Mouse (Mus musculus) neural tube, embryonic 11.5 days (tissue): ENCODE results near the gene Klhl18. TPM values are rescaled to one million over a fixed set of nuclear protein-coding genes. Genes with fewer than 3 reads are reported as not detected.
"Not testable (repeated sequence)": the region's sequence is repeated elsewhere in the genome, so short reads cannot be mapped to it uniquely, and the experiment has no call there.

Source experiments
- ATAC-seq: fragments of 200-750 bp; cut with Nextera tagmentation; 2 replicates; pipeline ENCODE4 v1.8.0; 2017; ENCODE audit warnings: moderate number of reproducible peaks, mild to moderate bottlenecking, moderate TSS enrichment, moderate library complexity; ENCODE audit not compliant: insufficient read depth, low FRiP score, low TSS enrichment
- DNase-seq: peaks from one replicate; pipeline ENCODE4 v3.0.0-alpha.2; 2015; ENCODE audit warnings: low spot score
- H3K27ac ChIP-seq: fragments of 300-500 bp; sonication (generic); 2 replicates; pipeline ENCODE4 v1.5.1; 2014; ENCODE audit warnings: low read depth, mild to moderate bottlenecking, low read length
- H3K27me3 ChIP-seq: fragments of 300-500 bp; sonication (generic); 2 replicates; pipeline ENCODE4 v1.6.1; 2014; ENCODE audit warnings: mild to moderate bottlenecking, low read length, mixed read lengths; ENCODE audit not compliant: control insufficient read depth, insufficient read depth
- H3K36me3 ChIP-seq: fragments of 300-500 bp; sonication (generic); 2 replicates; pipeline ENCODE4 v1.6.1; 2014; ENCODE audit warnings: mild to moderate bottlenecking, low read length, moderate library complexity, mixed read lengths; ENCODE audit not compliant: control insufficient read depth, insufficient read depth
- H3K4me1 ChIP-seq: fragments of 300-500 bp; sonication (generic); 2 replicates; pipeline ENCODE4 v1.6.1; 2014; ENCODE audit warnings: low read length, mixed read lengths; ENCODE audit not compliant: control insufficient read depth, insufficient read depth
- H3K4me2 ChIP-seq: fragments of 300-500 bp; sonication (generic); 2 replicates; pipeline ENCODE4 v1.6.1; 2014; ENCODE audit warnings: low read depth, mild to moderate bottlenecking, moderate library complexity
- H3K4me3 ChIP-seq: fragments of 300-500 bp; sonication (generic); 2 replicates; pipeline ENCODE4 v1.5.1; 2014; ENCODE audit warnings: low read depth, low read length
- H3K9ac ChIP-seq: fragments of 300-500 bp; sonication (generic); 2 replicates; pipeline ENCODE4 v1.6.1; 2014; ENCODE audit warnings: mild to moderate bottlenecking, low read length
- H3K9me3 ChIP-seq: fragments of 300-500 bp; sonication (generic); 2 replicates; pipeline ENCODE4 v1.6.1; 2016; ENCODE audit warnings: low read length; ENCODE audit not compliant: control insufficient read depth
- WGBS: fragments of 180-500 bp; shearing (Covaris S2); extraction: QIAGEN DNeasy Blood & Tissue Kit; methylation state at CpG from one replicate; pipeline ENCODE4 v1.1.7; 2014; 5-methylcytosine and 5-hydroxymethylcytosine counted together
- polyA plus RNA-seq: library from polyadenylated mRNA; unstranded; fragments of >200 nt; fragmentation: Nextera tagmentation; extraction: Ambion mirVana; gene quantifications from 2 replicates; pipeline ENCODE4 v1.2.1, GENCODE M21; 2014

The Klhl18 gene
- polyA plus RNA-seq, 1 experiment from 2014 or later, result 11.1 TPM

- DNase-seq (no peak), ATAC-seq (no peak)
- Histone ChIP-seq H3K9ac (no peak overlapping the region), H3K36me3 (peaks cover 49% of the 10 kb centered on the region), H3K4me1 (no peaks in the 10 kb centered on the region), H3K4me3 (no peak overlapping the region), H3K27ac (no peak overlapping the region), H3K27me3 (no peaks in the 10 kb centered on the region), H3K4me2 (no peak overlapping the region), H3K9me3 (no peaks in the 10 kb centered on the region)
- WGBS, result 96% methylated on average over 7 of the region's 7 CpGs
Observed at GRCm38 (mm10) chr9:110388011-110388410, 88.5 kb downstream of the Klhl18 start.

GRCm38 (mm10) chr9:110384369-110384929, 92.0 kb downstream of the Klhl18 start:
- no peaks in the 10 kb centered on the region for H3K27me3 ChIP-seq
- ATAC-seq (no peak), DNase-seq (no peak)
- 87% methylated on average over 7 of the region's 7 CpGs for WGBS
- H3K4me3 ChIP-seq, result no peak overlapping the region
- no peaks in the 10 kb centered on the region for H3K9me3 ChIP-seq
- no peak overlapping the region for H3K27ac ChIP-seq
- no peak overlapping the region for H3K9ac ChIP-seq
- no peak overlapping the region for H3K4me2 ChIP-seq
- peaks cover 44% of the 10 kb centered on the region for H3K36me3 ChIP-seq
- no peaks in the 10 kb centered on the region for H3K4me1 ChIP-seq

- 89% methylated on average over 12 of the region's 12 CpGs for WGBS
- H3K4me3 ChIP-seq, result no peak overlapping the region
- H3K4me2 ChIP-seq, result no peak overlapping the region
- peaks cover 26% of the 10 kb centered on the region for H3K36me3 ChIP-seq
- H3K9ac ChIP-seq, result no peak overlapping the region
- no peaks in the 10 kb centered on the region for H3K4me1 ChIP-seq
- H3K27me3 ChIP-seq, result no peaks in the 10 kb centered on the region
- H3K27ac ChIP-seq, result no peak overlapping the region
- ATAC-seq (no peak), DNase-seq (no peak)
- H3K9me3 ChIP-seq, result no peaks in the 10 kb centered on the region
Observed at GRCm38 (mm10) chr9:110381292-110381691, 95.2 kb downstream of the Klhl18 start.

- ATAC-seq, result no peak
- Histone ChIP-seq H3K27me3 (no peaks in the 10 kb centered on the region), H3K9me3 (no peaks in the 10 kb centered on the region), H3K4me2 (no peak overlapping the region), H3K36me3 (peaks cover 23% of the 10 kb centered on the region), H3K4me1 (no peaks in the 10 kb centered on the region), H3K4me3 (no peak overlapping the region), H3K9ac (no peak overlapping the region), H3K27ac (no peak overlapping the region)
- DNase-seq, result no peak
- WGBS, result 48% methylated on average over 21 of the region's 21 CpGs
Observed at GRCm38 (mm10) chr9:110380662-110381061, 95.8 kb downstream of the Klhl18 start.

- H3K27me3 ChIP-seq, result no peaks in the 10 kb centered on the region
- no peak overlapping the region for H3K27ac ChIP-seq
- H3K4me3 ChIP-seq, result no peak overlapping the region
- H3K4me2 ChIP-seq, result no peak overlapping the region
- 89% methylated on average over 8 of the region's 8 CpGs for WGBS
- no peaks in the 10 kb centered on the region for H3K4me1 ChIP-seq
- H3K9me3 ChIP-seq, result no peaks in the 10 kb centered on the region
- peaks cover 14% of the 10 kb centered on the region for H3K36me3 ChIP-seq
- H3K9ac ChIP-seq, result no peak overlapping the region
- ATAC-seq (no peak), DNase-seq (no peak)
Observed at GRCm38 (mm10) chr9:110379361-110379760, 97.1 kb downstream of the Klhl18 start.

- H3K4me1 ChIP-seq, DNase-seq, H3K9ac ChIP-seq, H3K4me2 ChIP-seq, H3K9me3 ChIP-seq, H3K27ac ChIP-seq, H3K36me3 ChIP-seq, ATAC-seq, H3K27me3 ChIP-seq, H3K4me3 ChIP-seq: not testable (repeated sequence)
- 93% methylated on average over 15 of the region's 15 CpGs for WGBS
Observed at GRCm38 (mm10) chr9:110377655-110378054, 98.8 kb downstream of the Klhl18 start.

Other genes with a start within 250 kb of the Klhl18 start
- 19.6 and 21.3 TPM in 2 replicates for gene Cspg5, start 232.9 kb downstream of the Klhl18 start, polyA plus RNA-seq
- gene Elp6, start 171.5 kb downstream of the Klhl18 start, polyA plus RNA-seq, result 39.0 and 43.2 TPM in 2 replicates
- gene Scap, start 143.4 kb downstream of the Klhl18 start, polyA plus RNA-seq, result 25.9 and 29.2 TPM in 2 replicates
- 15.4 and 15.9 TPM in 2 replicates for gene Ptpn23, start 68.5 kb downstream of the Klhl18 start, polyA plus RNA-seq
- 0.78 and 0.88 TPM in 2 replicates for gene Ngp, start 56.9 kb downstream of the Klhl18 start, polyA plus RNA-seq
- 0.89 and 1.3 TPM in 2 replicates for gene Kif9, start 264 bp upstream of the Klhl18 start, polyA plus RNA-seq
- 45.0 and 50.6 TPM in 2 replicates for gene Setd2, start 55.9 kb upstream of the Klhl18 start, polyA plus RNA-seq
- gene Nradd, start 147.8 kb upstream of the Klhl18 start, polyA plus RNA-seq, result 23.4 and 24.3 TPM in 2 replicates
- 0.87 and 1.1 TPM in 2 replicates for gene Nbeal2, start 177.5 kb upstream of the Klhl18 start, polyA plus RNA-seq
- 131 and 134 TPM in 2 replicates for gene Ccdc12, start 179.8 kb upstream of the Klhl18 start, polyA plus RNA-seq